Mouse (Mus musculus) E14TG2a.4 (cell line): ENCODE data around the gene Pde4d.

Experiments used
- H3K27me3 ChIP-seq: 2 replicates; pipeline ENCODE4 v1.6.1; 2014; ENCODE audit warnings: low read length, control low read depth; ENCODE audit not compliant: insufficient read depth
- H3K36me3 ChIP-seq: 2 replicates; pipeline ENCODE4 v1.6.1; 2014; ENCODE audit warnings: low read length, control low read depth; ENCODE audit not compliant: insufficient read depth
- H3K4me1 ChIP-seq: replicated peaks from 2 replicates; pipeline ENCODE4 v1.6.1; 2014; ENCODE audit warnings: low read depth, low read length, control low read depth
- H3K4me3 ChIP-seq: replicated peaks from 2 replicates; pipeline ENCODE4 v1.5.1; 2014; ENCODE audit warnings: mild to moderate bottlenecking, low read length
- H3K9me3 ChIP-seq: 2 replicates; pipeline ENCODE4 v1.6.1; 2014; ENCODE audit warnings: low read length, control low read depth
- CTCF ChIP-seq: conservative IDR thresholded peaks from 2 replicates; pipeline ENCODE4 v1.5.1; 2014; ENCODE audit warnings: low read length
- NANOG ChIP-seq: IDR thresholded peaks from 2 replicates; pipeline ENCODE4 v1.6.1; 2014; ENCODE audit warnings: borderline replicate concordance, low read length, mixed read lengths
- POU5F1 ChIP-seq: IDR thresholded peaks from 2 replicates; pipeline ENCODE4 v1.6.1; 2014; ENCODE audit warnings: low read length, borderline replicate concordance

Pde4d gene

DNA sequence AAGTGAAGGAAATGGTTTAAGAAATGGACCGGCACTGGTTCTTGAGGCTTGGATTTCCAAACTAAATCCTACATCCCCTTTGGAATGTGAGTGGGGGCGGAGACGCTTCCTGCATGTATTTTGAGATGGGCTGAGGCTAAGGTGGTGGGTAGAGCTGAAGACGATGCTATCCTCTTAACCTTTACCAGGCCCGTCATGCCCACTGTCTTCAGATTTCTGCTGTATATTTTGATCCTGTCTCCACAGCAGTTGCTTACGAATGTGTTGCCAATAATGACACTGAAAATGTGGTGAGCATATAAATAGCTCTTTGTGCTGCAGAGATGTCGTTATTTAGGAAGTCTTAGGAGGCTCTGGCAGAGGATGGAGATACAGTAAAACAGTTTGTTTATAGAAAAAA lies 904.3 kb downstream of the Pde4d start:
- no peaks in the 10 kb centered on the region for H3K27me3 ChIP-seq
- no peaks in the 10 kb centered on the region for H3K4me1 ChIP-seq
- no peaks in the 10 kb centered on the region for H3K9me3 ChIP-seq
- no peak for TF ChIP-seq NANOG
- TF ChIP-seq CTCF, result no peak
- no peak for TF ChIP-seq POU5F1
- H3K4me3 ChIP-seq, result no peak overlapping the region
- no peaks in the 10 kb centered on the region for H3K36me3 ChIP-seq

DNA sequence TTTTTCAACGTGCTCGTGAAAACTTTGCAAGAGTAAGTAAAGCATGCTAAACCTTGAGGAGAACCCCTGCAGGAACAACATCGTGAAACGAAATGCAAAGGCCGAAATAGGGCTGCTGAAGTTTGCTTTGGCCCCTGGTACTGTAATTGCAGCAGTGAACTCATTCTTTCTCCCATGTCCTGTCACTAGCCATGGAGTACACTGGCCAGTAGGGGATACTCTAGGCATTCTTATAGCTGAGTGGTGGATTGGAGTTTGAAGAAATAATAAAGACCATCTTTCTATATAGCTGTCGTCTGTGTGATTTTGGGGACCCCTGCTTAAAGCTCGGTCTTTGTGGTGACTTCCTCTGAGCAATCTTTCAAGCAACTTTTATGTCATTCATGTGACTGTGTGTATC lies 906.5 kb downstream of the Pde4d start:
- no peak for TF ChIP-seq POU5F1
- TF ChIP-seq CTCF, result no peak
- TF ChIP-seq NANOG, result no peak
- no peaks in the 10 kb centered on the region for H3K27me3 ChIP-seq
- H3K4me1 ChIP-seq, result no peaks in the 10 kb centered on the region
- H3K4me3 ChIP-seq, result no peak overlapping the region
- H3K36me3 ChIP-seq, result no peaks in the 10 kb centered on the region
- H3K9me3 ChIP-seq, result no peaks in the 10 kb centered on the region

DNA sequence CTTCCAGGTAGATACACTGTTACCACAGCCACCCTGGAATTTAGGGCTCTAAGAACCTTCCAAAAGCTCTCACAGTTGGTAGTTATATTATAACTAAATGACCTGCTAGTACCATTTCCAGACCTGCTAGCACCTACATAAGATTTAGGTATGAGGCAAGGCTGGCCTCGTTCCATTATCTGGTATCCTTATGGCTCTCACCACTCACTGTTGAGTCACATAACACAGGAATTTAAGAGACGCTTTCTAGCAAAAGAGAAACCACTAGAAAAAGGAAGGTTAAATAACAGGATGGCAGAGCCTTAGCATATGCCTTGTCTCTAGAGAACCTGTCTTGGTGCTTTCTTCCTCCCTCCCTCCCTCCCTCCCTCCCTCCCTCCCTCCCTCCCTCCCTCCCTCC lies 910.2 kb downstream of the Pde4d start:
- no peaks in the 10 kb centered on the region for H3K27me3 ChIP-seq
- no peak for TF ChIP-seq POU5F1
- TF ChIP-seq NANOG, result no peak
- no peak for TF ChIP-seq CTCF
- no peaks in the 10 kb centered on the region for H3K36me3 ChIP-seq
- no peaks in the 10 kb centered on the region for H3K4me1 ChIP-seq
- no peaks in the 10 kb centered on the region for H3K9me3 ChIP-seq
- no peak overlapping the region for H3K4me3 ChIP-seq

DNA sequence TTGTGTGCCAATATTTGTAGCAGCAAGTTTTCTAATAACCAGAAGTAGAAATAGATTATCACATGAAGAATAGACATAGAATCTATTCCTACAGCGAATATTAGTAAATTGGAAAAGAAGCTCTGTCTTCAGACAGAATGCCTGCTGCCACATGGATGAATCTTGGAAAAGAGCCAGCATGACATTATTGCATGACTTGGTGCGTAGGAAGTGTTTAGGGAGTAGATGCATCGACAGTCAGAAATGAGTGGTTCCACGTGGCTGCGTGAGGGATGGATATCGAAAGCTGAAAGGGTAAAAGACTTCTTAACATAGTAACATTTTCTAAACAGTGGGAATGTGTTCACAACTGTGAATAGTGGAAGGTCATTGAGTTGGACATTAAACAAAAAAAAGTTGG lies 912.6 kb downstream of the Pde4d start:
- Histone ChIP-seq H3K36me3 (no peaks in the 10 kb centered on the region), H3K4me3 (no peak overlapping the region), H3K4me1 (no peaks in the 10 kb centered on the region), H3K27me3 (no peaks in the 10 kb centered on the region), H3K9me3 (no peaks in the 10 kb centered on the region)
- no peak for TF ChIP-seq POU5F1
- TF ChIP-seq NANOG, result no peak
- TF ChIP-seq CTCF, result no peak

DNA sequence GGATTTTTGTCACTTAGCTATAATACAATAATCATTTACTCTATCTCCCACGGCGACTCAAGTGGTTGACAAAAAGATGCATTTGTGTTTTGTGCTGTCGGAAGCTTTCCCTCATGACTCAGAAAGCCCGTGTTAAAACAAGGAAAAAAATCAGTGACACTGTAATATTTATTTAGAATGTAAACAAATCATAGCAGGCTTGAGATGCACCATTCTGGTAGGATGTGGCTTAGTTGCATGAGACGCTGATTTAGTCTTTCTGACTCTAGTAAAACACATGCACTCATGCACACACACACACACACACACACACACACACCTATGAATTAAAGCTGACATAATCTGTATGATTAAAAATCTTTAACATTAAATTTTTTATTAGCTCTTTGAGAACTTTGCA lies 924.7 kb downstream of the Pde4d start:
- H3K36me3 ChIP-seq, result no peaks in the 10 kb centered on the region
- no peaks in the 10 kb centered on the region for H3K27me3 ChIP-seq
- TF ChIP-seq CTCF, result no peak
- TF ChIP-seq POU5F1, result no peak
- TF ChIP-seq NANOG, result no peak
- H3K4me1 ChIP-seq, result no peaks in the 10 kb centered on the region
- H3K4me3 ChIP-seq, result no peak overlapping the region
- H3K9me3 ChIP-seq, result peaks cover 3% of the 10 kb centered on the region; the same call in 1 of the 2 replicates

DNA sequence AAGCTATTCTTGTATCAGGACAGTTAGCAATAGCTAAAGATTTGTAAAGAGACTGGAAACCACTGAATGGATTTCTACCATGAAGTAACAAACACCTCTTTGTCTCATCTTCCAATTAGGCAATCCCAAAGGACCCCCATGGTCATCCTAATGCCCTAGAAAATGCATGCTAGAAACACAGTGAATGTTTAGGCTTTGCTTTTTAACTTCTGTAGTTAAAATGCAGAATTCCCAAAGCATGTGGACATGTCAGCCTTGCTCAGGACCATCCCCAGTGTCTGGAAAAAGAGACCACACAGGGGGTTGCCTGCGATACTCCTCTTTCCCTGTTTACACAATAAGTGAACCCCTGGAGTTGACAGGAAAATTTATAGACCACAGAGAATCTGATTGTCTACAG lies 926.9 kb downstream of the Pde4d start:
- TF ChIP-seq POU5F1 (no peak), NANOG (no peak), CTCF (no peak)
- Histone ChIP-seq H3K9me3 (peaks cover 3% of the 10 kb centered on the region; the same call in 1 of the 2 replicates), H3K27me3 (no peaks in the 10 kb centered on the region), H3K36me3 (no peaks in the 10 kb centered on the region), H3K4me3 (no peak overlapping the region), H3K4me1 (no peaks in the 10 kb centered on the region)

DNA sequence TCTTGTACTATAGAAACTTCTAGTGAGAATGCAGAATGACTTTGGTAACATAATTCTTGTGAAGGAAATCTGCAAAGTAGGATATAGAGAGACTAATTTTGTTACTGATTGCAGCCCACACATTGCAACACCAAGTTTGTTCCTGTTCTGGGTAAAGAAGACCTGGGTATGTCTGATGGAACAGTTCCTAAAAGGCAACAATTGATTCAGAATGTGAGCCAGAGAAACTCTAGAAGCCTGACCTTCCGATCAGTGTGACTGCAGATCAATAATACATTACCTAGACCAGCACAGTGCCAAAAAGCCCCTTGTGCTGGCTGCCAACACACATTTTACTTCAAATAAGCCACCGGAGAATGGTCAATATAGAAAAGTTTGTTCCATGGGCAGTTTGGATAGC lies 930.4 kb downstream of the Pde4d start:
- Histone ChIP-seq H3K27me3 (no peaks in the 10 kb centered on the region), H3K4me1 (no peaks in the 10 kb centered on the region), H3K36me3 (no peaks in the 10 kb centered on the region), H3K4me3 (no peak overlapping the region), H3K9me3 (no peaks in the 10 kb centered on the region)
- TF ChIP-seq NANOG (no peak), CTCF (no peak)

DNA sequence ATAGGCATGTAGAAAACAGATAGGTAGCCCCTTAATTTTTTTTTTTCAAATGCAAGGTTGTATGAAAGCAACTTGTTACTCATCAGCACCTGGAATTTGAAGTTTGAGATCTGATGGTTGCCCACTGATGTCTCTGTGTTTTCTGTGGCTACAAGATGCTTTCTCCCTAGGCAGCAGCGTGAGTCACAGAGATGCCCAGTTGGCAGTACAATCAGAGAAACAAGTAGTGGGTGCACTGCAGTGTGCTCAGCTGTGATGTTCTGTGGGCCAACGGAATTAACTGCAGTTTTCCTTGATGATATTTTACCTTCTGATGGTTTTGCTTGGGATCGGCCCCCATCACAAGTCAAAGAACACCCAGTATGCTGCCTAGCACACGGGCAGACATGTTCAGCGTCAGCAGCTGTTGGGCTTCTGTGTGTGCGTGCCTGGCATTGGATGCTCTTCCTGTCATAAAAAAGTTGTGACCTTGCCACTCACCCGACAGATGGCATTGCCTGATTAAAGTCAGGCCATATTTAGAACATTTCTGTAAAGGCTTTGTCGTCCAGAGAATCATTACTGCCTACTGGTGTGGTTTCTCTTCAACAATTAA lies 939.0 kb downstream of the Pde4d start:
- TF ChIP-seq CTCF, result no peak
- no peak for TF ChIP-seq NANOG
- TF ChIP-seq POU5F1, result no peak
- H3K9me3 ChIP-seq, result no peaks in the 10 kb centered on the region

DNA sequence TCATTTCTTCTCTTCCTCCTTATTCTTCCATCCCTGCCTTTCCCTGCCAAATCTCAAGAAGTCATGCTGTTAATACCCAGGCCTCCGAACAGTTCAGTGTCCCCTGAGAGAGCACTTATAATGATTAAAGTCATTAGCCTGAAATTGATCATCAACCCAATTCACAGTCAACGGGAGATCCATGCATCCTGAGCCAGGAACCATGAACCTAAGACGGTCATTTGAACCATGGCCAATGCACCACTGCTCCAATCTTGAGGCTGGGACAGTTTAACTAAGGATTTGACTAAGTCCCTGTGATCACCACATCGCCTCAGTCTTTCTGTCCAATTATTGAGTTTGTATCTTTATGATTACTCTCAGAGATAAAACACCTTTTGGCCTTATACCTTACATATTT lies 952.6 kb downstream of the Pde4d start:
- Histone ChIP-seq H3K4me1 (peaks cover 21% of the 10 kb centered on the region), H3K27me3 (no peaks in the 10 kb centered on the region), H3K36me3 (no peaks in the 10 kb centered on the region), H3K4me3 (no peak overlapping the region), H3K9me3 (no peaks in the 10 kb centered on the region)
- TF ChIP-seq CTCF (no peak), NANOG (no peak), POU5F1 (no peak)

More for the DNA sequence above, 939.0 kb downstream of the Pde4d start:
- H3K27me3 ChIP-seq, result no peaks in the 10 kb centered on the region
- no peaks in the 10 kb centered on the region for H3K36me3 ChIP-seq
- no peaks in the 10 kb centered on the region for H3K4me1 ChIP-seq
- H3K4me3 ChIP-seq, result no peak overlapping the region
